Mouse (Mus musculus): ENCODE measurements around the gene Tmem14a.
"Not testable (repeated sequence)": the region's sequence is repeated elsewhere in the genome, so short reads cannot be mapped to it uniquely, and the experiment has no call there.

The Tmem14a gene

DNA sequence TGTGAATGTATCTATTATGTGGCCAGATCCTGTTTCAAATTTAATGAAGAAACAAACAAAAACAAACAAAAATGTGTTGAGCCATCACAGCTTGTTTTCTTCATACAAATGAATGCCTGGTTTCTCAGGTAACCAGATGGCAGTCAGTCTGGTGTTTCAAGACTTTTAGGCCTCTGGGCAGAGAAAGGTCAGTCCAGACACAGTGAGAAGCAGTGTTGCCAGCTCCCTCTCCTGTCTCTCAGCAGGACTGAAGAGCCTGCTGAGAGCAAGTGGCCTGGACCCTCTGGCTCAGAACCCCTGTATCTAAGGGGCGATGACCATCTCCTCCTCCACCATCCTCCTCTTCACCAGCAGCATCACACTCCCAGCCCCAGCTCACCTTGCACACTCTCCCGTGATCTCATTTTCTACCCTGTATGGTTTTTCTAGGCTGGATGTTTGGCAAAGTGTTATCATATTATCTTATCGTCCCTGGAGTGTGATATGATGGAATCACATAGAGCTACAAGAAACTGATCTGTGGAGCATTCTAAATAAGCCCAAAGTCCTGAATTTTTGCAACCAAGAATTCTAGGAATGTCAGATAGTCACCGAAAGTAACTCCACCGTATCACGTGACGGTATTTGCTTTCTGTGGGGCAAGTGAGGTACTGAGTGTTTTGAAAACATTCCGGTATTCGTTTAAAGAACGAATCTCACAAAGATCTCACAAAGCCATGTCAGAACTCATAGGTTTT is 34.4 kb downstream of the Tmem14a start:
- no peak for DNase-seq (ENCODE audit: low spot score)

DNA sequence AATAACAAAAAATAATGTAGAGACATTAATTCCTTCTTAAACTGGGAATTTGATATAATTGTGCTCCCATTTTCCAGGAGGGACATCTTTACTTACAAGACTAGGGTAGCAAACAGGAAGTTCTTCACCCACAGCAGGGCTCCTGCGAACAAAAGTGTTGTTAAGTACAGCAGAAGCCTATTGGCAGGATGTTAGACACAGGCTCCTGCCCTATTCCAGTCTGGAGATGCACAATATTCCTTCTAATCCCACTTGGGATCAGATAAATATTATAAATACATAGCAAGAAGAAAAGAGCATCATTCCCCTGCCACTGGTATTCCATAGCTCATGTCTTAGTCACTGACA is 34.9 kb downstream of the Tmem14a start:
- DNase-seq (ENCODE audit: low spot score), result no peak

DNA sequence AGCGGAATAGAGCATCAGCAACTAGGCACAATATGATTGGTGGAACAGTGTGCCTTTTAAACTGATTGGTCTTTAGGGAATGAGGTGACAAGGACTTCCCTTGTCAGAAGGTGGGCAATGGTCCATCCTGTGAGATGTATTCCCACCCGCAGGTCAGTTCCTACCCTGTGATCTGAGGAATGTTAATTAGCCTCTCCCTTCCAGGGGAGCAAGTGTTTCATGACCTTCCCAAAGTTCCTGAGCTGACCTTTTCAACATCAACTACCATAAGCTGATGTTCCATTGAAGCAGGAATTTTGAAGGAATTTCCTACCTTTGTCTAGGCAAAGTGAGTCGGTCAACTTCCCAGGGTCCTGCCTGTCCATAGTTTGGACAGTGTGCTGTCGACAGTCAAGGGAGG is 35.5 kb downstream of the Tmem14a start:
- no peak for DNase-seq (ENCODE audit: low spot score)

DNA sequence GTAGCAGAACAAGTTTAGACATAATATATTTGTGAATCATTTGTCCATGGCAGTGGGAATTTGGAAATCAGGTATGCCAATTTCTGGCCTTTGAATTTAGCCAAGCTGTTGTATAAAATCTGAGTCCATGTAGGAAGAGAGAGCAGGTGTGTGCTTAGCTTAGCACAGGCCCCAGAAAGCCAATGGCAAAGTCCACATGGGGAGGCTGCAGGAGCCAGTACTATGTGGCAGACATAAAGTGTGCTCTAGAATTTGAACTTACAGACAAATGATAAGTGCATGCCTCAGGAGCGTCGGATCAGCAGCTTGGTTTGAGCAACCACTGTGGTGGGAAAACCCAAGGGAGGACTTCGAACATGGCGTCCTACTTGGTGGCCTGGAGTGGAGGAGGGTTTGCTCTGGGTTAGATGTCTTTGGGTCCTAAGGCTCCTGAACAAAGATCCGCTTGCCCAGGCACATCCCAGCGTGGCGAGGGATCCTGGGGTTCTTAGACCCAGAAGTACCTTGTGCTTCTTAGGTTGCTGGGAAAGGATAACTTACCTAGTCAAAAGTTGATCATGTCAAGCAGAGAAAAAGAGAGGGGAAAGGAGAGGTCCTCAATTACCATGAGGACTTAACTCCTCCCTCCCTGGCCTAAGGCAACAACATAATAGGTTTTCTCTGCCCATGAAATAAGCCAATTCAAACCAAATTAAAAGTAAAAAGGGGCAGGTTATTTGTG is 37.4 kb downstream of the Tmem14a start:
- no peak for DNase-seq (ENCODE audit: low spot score)

DNA sequence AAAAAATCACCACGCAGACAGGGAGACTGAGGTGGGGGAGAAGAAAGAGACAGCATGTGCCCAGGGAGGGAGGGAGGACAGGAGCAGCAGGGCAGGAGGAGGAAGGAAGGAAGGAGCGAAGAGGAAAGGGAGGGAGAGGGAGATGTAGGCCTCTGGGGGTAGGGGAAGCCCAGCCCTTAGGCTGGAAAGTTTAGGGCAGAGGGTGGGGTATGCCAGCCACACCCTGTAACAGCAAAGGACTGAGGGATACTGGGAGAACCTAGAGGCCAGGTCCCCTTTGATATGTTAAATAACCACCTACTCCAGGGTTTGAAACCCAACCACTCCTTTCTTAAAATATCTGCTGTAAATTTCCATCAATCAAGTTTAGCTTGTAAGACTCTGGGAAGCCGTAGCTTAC is 38.0 kb downstream of the Tmem14a start:
- DNase-seq (ENCODE audit: low spot score), result no peak

DNA sequence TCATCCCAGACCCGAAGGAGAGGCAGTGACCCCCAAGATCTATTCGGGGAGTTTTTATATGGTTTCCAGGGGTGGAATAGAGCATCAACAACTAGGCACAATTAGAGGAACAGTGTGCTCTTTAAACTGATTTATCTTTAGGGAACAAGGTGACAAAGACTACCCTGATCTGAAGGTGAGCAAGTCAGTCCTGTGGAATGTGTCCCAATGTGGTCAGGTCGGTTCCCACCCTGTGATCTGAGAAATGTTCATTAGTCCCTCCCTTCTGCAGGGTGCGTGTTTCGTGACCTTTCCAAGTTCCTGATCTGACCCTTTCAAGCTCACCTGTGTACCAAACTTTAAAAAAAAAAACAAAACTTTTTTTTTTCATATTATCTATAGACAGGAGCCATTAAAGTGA is 38.5 kb downstream of the Tmem14a start:
- DNase-seq (ENCODE audit: low spot score), result no peak

DNA sequence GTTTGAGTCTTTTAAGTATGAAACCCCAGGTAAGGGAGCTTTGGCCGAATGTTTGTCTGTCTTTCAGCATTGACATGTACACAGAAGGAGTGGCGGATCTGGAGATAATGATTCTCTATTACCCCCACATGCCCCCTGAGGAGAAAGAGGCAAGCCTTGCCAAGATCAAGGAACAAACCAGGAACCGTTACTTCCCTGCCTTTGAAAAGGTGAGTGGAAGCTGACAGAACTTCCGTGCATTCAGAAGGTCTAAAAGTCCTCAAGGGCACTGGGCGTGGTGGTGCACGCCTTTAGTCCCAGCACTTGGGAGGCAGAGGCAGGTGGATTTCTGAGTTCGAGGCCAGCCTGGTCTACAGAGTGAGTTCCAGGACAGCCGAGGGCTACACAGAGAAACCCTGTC is 41.6 kb downstream of the Tmem14a start:
- DNase-seq (ENCODE audit: low spot score), result not testable (repeated sequence)

DNA sequence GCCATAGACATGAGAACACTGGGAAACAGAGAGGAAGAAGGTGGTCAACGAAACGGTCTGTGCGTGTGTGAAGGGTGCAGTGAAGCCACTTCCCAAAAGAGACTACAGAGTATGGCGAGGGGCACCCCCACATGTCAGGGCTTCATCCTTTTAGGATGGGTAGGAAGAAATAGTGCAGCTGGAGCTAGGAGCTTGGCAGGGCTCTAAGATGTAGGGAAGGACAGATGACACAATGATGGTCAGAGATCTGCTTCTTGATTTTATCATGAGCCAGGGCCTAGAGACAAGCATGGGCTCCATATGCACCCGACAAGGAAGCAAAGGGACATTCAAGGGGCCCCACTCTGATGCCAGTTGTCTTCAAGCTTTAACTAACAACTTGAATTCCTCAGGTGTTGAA is 44.0 kb downstream of the Tmem14a start:
- no peak for DNase-seq (ENCODE audit: low spot score)

DNA sequence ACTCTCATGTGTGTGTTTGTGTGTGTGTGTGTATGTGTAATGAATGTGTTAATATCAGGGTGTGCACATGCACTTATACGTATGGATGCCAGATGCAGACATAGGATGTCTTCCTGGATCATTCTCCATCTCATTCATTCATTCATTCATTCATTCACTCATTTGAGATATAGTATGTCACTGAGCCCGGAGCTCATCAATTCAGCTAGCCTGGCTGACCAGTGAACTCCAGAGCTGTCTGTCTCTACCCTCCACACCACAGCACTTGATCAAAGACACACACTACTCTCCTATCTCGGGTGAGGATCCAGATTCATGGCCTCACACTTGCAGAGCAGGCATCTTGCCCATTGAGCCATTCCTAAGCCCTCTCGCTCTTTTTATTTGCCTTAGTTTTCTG is 45.6 kb downstream of the Tmem14a start:
- DNase-seq (ENCODE audit: low spot score), result no peak

DNA sequence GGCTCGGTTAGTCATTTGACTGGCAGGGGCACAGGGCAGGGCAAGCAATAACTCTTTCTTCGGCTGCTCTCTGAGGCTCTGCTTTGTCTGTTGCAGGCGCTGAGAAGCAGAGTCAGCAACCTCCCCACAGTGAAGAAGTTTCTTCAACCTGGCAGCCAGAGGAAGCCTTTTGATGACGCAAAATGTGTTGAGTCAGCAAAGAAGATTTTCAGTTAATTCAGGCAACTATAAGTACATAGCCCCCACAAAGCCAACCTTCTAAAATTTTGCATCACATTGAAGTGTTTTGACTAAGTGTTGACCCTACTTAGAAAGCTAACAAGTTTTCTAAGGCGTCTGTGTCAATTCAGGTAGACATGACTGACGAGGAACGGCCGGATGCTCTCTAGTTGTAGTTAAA is 46.4 kb downstream of the Tmem14a start:
- DNase-seq (ENCODE audit: low spot score), result no peak

DNA sequence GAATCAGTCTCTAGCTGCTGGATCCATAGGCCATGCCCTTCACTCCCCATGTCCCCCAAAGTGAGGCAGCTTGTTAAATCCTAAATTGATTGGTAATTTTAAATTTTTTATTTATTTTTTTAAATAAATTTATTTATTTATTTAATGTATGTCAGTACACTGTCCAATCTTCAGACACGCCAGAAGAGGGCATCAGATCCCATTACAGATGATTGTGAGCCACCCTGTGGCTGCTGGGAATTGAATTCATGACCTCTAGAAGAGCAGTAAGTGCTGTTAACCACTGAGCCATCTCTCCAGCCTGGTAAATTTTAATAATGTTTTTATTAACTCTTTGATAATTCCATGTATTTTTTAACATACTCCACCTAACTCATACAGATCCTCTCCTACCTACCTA is 48.4 kb downstream of the Tmem14a start:
- no peak for DNase-seq (ENCODE audit: low spot score)

DNA sequence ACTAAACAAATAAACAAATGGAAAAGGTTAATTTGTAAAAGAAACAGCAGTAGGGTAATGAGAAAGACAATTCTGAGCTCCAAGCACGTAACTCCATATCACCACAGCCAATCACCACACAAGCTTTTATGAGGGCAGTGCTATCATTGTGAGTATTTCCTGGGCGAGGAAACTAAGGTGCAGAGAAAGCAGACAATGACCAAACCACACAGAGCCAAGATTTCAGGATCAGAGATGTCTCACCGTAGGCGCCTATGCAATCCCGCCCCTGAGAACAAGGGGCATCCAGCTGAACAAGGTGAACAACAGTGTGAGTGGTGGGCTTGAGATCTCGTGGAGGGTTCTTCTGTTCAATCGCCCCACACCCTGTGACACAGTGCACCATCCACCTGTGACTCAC is 49.1 kb downstream of the Tmem14a start:
- DNase-seq (ENCODE audit: low spot score), result not testable (repeated sequence)

DNA sequence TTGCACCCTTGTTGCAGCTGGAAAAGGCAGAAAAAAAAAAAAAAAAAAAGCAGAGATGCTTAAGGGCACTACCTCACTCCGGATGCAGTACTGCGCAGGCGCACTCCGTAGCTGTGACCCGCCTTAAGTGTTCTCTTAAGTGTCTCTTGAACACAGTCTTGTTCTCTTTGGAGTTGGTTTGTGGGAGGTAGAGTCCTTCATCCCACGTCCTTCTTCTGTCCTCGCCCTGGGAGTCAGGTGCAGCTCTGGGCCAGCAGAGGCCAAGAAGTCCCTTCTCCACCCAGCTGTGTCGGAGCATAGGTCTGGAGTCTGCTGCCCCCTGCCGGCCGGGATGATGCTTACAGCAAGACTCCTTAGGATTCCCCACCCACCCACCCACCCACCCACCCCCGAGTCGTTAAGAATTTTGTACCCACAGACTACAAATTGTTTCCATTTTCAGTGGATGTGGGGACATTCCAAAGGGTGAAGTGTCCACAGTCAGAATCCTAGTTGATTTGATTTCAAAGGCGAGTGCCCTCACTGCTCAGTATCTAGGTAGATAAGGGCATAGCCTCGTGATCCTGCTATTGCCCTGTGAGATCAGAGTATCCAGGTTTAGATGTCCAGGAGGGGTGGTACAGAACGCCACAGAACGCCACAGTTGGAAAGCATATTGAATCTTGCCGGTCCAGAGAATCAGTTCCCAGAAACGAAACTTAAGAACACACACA is 53.1 kb downstream of the Tmem14a start:
- peak; percentile 78 for DNase-seq (ENCODE audit: low spot score)

DNA sequence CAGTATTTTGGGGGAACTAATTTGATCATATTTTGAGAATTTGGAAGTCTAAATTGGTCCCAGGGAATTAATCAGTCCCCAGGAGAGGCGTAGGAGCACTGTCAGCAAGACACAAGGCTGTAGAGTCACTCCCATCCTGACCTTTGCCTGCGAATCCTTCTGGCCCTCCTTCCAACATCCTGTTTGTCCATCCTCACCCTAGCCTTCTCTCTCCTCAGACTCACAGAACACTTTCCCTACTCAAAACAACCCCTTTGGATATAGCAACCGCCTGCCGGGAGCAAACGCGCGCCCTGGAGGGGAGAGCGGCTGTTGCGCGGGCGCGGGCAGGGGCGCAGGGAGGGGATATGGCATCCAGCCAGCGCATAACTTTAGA is 53.7 kb downstream of the Tmem14a start:
- peak; percentile 31 for DNase-seq (ENCODE audit: low spot score)

DNA sequence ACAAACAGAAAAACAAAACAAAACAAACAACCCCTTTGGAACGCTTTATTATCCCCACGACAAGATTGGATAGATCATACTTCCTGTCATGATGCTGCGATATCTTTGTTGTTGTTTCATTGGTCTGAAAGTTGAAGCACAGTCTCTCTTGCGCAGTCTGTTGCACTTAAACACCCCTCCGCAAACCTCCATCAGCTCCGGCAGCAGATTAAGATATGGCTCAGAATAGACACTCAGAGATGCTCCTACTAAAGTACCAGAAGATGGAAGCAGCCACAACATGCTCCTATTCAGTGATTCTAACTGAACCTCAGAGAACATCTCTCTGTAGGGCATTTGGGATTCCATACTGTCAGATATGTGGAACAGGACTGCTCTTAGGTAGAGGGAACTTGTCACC is 54.7 kb downstream of the Tmem14a start:
- no peak for DNase-seq (ENCODE audit: low spot score)

DNA sequence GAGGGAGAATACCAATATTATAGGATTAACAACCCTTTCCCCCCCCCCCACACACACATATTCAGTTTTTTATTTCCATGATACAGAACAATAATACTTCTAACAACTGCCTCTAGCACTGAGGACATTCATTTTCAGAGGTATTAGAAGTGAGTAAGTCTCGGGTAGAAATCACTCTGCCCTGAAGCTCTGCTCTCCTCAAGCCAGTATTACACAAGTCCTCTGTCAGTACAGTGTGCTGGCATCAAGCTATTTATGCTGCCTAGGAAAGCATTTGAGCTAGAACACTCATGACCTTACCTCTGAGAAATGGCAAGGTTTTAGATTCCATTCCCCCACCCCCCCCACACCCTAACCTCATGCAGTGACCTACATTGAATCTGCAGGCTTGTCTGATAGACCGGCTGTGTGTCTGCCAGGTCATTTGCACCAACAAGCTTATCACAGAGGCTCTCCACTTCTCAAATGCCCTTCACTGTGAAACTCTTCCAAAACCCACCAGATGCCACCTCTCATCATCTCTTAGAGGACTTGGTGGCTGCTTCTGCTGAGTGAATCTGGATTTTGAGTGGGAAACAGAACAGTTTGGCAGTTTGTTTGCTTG is 56.2 kb downstream of the Tmem14a start:
- no peak for DNase-seq (ENCODE audit: low spot score)

DNA sequence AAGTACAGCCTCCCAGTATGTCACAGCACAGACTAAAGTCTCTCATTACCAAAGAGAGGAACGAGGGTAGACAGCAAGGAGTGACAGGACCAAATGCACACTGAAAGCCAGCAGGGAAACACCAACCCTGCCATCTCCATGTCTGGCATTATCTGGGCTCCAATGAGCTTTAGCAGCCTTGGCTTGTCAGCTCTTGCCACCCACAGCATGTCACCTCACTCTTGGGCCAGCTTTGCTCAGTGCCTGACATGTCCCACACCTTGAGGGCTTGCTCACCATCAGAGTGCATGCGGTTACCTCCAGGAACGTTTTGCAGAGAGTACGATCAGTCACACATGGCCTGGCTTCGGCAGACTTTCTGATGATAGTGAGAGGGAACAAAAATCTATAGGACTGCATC is 57.0 kb downstream of the Tmem14a start:
- DNase-seq (ENCODE audit: low spot score), result not testable (repeated sequence)

DNA sequence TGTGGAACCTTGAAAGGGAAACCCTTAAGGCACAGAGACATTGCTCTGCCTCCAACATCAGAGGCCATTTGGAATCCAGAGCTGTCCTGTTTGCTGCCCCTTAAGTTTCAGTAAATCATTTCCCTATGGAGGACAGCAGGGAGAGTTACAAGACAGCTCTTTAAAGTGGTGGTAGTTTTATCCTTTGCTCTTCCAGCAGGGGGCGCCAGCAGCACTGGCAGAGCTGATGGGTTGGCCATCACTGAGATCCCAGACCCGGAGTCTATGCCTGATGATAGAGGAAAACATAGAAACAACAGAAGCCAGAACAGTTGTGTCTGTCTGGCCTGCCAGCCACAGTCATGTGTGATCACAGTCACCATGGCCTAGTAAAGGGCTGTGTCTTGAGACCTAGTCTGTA is 57.8 kb downstream of the Tmem14a start:
- not testable (repeated sequence) for DNase-seq (ENCODE audit: low spot score)

All from ovary, postnatal 36 days (tissue).